Mouse (Mus musculus): Measurements from ENCODE around the gene Cacna1c.

Cacna1c gene

DNA sequence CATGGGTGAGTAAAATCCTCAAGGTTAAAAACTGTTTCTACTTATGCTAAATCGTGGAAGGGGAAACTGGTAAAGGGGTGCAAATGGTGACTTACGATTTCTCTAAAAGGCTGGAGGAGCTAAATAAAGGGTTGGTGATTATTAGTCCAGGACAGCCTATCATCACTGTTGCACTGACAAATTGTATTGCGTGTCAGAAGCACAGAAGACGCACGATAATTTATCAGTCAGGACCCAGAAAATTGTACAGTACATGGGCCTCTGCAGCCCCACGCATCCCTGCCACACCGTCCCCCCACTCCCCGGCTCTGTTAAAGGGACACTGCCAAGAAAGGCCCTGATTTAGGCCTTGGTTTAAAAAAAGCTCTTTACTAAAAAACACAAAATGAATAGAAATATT, 352.7 kb downstream of the Cacna1c start:
- no peak for DNase-seq

DNA sequence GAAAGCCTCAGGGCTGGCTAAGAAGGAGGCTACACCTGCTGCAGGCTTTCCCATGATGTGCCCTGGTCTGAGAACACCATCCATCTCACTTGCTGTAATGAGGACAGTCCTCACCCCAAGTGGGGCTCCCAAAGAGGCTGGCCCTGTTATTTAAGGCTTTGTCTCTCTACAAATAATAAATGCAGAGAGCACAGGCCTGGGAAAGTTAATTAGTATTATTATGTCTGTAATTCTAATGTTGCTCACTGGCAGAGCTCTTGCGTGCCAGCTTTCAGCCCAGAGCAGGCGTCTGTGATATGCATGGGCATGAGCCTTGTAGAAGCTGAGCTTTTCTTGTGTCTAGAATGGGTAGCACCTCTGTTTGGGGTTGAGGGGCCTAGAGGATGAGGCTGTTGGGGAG, 354.3 kb downstream of the Cacna1c start:
- DNase-seq, result no peak

DNA sequence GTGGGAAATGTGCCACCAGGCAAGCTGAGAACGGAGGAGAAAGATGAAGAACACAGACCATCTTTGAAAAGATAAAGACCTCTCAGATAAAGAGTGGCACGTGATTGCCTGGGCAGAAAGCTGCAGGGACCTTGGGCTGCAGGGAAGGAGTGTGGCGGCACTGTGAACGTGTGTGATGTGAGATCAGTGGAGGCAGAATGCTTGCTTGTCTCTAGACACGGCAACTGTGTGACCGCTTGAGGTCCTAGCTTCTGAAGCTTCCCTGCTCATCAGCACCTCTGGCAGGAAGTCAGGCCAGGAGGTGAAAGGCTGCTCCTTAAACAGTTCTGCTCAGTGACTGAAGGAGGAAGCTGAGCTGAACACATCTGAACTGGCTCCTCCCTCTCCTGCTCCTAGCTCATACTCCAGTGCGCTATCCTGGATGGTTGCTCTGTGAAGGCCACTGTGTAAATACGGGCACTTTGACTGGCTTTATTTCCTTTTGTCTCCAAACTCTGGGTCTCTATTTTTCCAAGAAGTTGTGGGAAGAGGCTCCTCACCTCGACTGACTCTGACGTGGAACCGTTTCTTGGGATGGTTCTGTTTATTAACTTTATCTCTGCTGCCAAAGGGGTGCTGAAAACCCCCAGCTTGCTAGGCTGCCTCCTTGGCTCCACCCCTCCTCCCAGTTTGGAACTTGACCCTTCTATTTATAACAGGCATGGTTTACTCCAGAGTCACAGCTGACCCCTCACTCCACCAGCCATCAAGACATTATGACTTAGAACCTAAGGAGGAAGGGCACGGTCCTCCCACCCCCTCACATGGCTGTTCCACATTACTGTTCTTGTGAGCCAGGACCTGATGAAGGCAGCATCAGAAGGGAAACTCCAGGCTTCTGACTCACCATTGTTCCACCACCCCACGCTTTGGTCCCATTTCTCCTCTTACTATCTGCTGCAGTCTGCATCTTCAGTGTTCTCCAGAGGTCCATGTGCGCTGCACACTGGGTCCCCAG, 357.0 kb downstream of the Cacna1c start:
- no peak for DNase-seq

DNA sequence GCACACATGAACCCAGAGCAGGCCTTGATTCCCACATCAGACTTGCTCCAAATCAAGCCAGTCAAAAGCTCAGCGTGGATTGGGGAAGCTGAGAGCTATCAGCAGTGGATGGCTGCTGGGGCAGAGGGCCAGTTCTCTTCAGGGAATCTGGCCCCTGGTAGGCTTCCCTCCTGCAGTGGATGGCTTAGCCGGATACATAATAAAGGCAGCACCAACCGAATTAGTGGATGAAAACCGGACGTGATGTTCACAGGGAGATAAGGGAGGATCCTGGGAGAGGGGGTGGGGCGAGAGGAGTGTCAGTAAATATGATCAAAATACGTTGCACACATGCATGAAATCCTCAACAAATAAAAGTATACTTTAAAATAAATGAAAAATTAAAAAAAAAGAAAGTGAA, 359.5 kb downstream of the Cacna1c start:
- DNase-seq, result peak; percentile 38 to 40

DNA sequence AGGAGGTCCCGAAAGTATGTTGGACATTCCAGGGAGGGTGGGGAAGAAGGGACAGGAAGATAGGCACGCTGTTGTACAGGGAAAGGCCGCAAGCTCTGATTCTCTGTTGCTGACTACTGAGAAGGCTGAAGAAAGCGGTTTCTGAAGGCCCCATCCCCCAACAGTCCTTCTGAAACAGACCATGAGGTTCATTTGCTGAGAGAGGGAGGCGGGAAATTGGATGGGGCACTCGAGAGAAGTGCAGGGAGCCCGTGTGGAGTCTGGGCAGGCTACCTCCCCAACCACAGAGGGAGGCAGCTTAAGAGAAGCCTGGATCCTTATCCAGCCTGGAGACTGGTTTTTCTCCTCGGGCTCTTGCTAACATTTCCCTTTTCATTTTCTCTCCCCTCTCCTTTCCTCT, 362.2 kb downstream of the Cacna1c start:
- DNase-seq, result peak in 1 of 2 experiments; percentile 55

DNA sequence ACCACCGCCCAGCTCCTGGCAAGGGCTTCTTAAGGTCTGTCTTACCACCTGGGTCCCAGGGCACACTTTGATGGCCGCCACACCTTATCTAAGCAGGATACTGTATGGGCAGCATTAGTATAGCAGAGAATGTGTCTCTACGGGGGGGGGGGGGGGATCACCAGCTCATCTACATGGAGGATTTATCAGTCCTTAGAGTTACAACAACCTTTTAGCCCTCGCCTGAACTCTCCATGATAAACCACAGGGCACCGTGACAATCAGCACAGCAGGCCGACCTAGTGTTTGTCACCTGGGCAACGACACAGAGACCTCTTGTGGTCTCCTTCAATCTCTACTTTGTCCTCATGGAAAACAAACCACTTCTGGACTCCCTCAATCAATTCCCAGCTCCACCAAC, 363.2 kb downstream of the Cacna1c start:
- no peak for DNase-seq

DNA sequence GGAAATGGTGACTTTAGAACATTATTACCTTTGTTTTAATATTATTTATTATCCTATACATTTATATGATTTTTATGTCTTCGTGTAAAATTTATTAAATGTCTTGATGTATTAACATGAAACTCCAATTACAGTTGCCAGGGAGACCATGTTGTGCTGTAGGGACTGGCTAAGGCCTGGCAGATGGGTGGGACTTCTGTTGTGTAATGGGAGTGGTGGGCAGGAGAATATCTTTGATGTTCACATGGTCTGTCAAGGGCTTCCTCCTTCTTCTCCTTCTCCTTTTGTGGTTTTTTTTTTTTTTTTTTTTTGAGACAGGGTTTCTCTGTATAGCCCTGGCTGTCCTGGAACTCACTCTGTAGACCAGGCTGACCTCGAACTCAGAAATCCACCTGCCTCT, 363.6 kb downstream of the Cacna1c start:
- DNase-seq, result no peak

DNA sequence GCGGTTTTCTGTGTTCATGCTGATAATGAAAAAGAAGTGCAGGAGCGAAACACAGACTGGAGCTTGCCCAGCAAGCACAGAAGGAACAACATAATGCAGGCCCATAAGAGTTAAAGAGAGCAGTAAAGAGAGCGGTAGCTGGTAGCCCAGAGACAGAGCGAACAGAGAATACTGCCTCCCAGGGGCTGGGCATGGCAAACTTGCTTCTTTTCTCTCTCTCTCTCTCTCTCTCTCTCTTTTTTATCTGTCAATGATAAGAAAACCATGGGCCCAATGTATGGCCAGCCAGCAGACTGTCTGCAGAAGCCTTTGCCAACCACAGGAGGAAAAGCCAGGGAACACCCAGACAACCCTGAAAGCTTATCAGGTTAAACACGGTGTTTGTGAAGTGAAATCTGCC, 365.4 kb downstream of the Cacna1c start:
- no peak for DNase-seq

DNA sequence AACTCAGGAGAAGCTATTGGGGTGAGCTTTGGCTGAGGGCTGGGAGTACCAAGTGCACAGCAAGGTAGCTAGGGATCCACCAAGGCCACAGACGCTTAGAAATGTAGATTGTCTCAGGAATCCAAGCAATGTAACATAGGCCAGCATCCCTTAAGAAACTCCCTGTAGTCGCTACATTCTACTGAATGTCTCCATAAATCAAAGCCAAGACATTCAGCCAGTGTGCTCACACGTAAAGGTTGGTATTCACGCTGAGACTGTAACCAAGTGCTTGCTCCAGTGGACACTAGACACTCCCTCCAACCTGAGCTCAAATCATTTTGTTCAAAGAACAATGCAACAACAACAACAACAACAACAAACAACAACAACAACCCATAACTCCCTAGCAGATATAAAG, 368.0 kb downstream of the Cacna1c start:
- no peak for DNase-seq

DNA sequence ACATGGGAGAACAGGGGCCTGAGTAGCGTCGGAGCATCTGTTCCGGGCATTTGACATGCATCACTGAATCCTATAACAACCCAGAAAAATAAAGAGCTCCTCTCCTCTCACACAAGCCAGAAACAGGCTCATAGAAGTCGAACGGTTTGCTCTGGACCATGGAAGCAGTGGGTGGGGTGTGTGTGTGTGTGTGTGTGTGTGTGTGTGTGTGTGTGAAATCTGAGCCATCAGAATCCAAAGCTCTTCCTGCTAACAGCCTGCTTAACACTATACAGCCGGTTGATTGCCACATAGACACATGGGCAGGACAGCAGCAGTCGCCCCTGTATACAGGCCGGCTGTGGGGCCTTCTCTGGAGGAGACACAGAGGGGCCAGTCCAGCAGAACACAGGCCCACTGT, 368.7 kb downstream of the Cacna1c start:
- no peak for DNase-seq

DNA sequence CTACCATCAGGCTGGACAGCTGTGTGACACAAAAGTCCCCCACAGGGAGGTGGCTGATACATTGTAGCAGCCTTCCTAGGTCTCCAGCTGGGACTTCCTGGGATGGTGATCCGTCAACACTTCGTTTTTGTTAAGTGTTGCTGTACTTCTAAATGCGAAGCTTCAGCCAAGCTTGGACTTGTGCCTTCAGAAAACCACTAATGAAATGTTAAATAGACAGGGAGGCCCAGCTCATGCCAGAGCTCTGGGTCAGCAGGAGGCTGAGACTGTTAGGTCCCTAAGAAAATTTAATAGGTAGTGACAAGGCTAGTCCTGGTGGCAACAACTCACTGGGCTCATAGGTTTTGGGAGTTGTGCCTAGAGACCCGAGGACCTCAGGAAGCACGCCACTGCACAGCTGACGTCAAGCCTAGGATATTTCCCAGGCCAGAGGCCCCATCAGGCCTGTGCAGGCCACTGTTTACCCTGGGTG, 370.8 kb downstream of the Cacna1c start:
- no peak for DNase-seq

DNA sequence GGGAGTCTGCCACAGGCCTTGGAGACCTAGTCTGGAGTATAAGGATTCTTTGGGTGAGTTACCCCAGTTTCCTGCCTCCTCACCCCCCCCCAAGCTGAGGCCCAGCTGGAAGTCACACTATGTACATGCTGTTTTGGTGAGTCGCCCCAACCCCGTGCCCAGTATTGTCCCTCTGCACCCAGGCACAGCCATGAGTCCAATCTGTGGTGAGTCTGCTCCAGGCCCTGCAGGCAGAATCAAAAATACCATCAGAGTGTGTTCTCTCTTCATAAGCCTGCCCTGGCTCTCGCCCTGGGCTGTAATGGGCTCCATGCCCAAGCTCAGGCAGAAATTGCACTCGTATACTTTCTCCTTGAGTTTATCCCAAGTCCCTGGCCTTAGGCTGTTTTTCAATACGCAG, 374.7 kb downstream of the Cacna1c start:
- peak; percentile 68 to 74 for DNase-seq

DNA sequence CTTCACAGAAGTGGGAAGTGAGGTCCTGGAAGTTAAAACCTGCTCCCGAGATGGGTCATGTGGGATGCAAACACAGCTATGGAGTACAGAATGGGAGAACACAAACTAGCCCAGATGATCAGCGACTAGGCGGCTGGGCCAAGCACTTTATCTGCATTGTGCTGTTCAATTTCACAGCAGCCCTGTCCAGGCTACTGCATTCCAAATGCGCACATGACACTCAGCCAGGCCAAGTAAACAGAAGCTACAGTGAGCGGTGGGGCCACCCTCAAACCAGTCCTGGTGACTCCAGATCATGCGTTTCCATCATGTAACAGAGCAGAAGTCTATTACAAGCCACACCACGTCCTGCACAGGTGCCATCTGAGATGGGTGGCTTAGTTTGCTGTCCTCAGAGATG, 376.6 kb downstream of the Cacna1c start:
- peak; percentile 39 to 48 for DNase-seq

DNA sequence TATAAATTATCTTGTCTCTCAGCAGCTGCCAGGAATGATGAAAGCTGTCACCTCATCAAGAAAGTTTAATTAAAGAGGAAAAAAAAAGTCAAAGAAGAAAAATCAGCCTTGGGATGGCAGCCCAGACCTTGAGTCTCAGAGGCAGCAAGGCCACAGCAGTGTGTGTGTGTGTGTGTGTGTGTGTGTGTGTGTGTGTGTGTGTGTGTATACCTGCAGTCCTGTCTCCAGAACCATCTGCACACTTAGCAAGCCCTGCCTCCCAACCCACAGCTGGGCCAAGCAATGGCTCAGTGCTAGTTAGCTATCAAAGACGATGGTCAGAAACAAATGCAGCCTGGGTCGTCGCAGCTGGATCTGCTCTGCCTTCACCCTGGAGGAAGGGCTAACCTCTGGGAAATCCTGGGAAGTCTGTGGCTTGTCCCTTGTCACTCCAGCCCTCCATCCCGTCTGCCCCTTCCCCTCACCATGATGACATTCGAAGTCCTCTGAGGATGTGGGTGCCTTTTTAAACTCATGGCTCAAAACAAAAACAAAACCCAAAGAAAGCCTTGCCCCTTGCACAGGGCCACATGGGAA, 378.2 kb downstream of the Cacna1c start:
- DNase-seq, result no peak

DNA sequence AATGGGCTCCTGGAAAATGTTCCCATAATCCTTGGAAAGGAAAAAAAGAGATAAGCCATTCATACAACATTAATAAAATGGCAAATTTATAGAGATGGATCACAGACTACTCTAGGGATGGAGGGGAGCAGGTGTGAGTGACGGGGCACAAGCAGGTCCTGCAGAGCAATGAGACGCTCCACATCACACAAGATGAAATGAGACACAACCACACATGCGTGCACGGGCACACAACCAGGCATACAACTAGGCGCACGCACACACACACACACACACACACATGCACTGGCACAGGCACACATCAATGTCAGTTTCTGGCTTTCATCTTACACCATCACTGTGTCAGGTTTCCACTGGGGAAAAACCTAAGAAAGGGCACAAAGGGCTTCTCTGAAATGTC, 380.0 kb downstream of the Cacna1c start:
- no peak for DNase-seq

DNA sequence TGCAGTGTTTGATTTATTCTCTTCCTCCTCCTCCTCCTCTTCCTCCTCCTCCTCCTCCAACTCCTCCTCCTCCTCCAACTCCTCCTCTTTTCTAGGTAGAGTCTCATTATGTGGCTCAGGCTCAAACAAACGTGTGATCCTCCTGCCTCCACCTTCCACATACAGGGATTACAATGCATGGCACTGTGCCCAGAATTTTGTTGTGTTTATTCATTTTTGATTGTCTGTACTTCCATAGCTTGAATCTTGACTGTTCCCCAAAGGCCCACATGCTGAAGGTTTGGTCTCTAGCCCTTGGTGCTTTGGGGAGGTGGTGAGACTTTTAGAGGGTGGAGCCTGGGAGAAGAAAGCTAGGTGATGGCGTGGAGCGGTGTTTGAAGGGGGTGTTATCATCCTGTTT, 383.7 kb downstream of the Cacna1c start:
- DNase-seq, result no peak

DNA sequence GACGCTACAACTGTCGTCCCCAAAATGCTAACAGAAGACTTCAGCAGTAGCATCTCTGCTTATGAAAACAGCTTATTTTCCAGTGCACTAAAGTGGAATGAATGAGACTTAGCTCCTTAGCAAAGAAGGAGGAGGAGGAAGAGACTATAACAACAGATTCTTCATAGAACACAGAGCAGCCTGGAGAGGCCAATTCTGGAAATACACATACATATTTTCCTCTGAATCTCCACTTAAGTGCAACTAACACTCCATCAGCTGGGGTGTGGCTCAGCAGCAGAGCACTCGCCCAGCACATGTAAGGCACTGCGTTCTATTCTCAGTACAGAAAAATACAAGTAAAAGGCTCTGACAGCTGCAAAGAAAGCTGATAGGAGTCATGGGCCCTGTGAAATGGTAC, 384.2 kb downstream of the Cacna1c start:
- DNase-seq, result no peak

DNA sequence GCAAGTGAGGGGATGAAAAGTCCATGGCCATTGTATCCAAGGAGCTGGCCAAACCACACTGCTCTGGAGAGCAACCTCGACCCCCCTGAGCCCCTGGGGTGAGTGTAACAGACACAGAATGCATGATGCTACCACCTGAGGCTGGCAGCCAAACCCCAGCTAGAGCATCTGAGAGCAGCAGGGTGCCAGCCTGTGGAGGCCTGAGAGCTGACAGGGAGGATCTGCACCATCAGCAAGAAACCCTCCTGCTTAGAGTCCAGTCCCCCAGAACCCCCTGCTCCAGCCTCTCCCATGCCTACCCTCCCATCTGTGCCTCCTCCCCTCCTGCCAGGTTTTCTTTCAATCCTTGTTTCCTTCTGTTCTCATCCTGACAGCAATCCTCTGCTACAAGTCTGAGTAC, 385.4 kb downstream of the Cacna1c start:
- DNase-seq, result peak; percentile 66 to 67

DNA sequence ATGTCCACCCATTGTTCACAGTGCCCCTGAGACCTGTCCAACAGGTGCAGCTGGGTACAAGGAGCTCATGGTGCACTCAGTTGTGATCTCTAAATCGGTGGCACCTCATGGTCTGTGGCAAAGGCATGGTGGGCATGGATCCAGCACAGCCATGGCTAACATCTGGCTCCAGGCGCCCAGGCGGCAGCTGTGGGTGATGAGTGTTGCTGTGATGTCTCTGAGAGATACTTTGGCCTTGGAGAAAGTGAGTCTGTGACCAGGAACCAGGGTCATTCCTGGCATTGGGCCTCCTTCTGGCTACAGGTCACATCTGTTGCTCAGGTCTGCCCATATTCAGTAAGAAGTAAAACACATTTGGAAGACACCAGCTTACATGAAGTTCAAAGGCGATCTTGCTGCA, 391.1 kb downstream of the Cacna1c start:
- no peak for DNase-seq

DNA sequence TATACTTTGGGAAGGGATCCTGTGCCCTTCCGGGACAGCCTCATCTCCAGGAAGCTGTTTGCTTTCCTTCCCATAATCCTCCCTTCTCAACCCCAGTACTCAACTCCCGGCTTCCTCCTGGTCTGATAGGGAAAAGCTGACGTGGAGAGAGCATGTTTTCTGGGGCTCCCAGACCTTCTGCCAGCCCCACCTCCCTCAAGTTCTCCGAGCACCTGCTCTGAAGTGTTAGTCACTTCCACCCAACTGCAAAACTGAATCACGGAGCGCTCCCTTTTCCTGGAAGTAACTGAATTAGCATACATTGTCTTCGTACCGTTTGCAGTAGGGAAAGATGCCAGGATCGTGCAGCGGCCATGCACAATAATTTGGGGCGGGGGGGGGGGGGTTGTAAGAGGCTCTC, 393.9 kb downstream of the Cacna1c start:
- DNase-seq, result no peak

DNA sequence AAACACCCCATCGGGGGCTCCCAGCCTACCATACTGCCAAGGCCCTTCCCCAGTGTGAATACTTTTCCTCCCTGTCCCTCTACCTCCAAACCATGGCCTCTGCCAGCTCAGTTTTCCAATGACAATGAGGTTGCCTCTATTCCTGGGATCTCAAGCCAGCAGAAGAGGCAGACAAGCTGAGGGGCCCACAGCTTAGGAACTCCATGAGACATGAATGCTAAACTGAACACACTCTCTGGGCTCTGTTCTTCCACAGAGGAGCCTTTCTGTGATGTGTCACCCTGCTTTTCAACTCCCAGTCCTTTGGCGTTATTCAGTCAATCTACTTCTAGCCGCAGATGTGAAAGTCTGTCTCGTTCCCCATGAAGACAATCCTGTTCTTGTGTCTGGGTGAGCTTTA, 399.8 kb downstream of the Cacna1c start:
- no peak for DNase-seq

DNA sequence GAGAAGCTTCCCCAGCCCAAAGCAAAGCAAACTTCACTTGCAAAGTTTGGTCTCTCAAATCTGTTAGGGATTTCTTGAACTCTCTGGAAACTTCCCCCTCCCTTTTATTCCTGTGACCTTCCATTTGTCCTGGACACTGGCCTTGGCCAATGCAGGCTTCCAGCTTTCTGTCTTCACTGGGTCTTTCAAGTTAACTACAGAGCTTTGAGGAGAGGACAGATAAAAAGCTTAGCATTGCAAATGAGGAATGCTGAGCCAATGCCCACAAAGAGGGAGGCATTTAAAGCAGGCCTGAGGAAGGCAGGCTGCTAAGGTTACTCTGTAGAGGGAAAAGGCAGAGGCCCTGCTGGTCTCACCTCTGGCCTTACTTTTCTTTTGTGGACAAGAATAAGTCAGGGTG, 400.5 kb downstream of the Cacna1c start:
- no peak for DNase-seq

DNA sequence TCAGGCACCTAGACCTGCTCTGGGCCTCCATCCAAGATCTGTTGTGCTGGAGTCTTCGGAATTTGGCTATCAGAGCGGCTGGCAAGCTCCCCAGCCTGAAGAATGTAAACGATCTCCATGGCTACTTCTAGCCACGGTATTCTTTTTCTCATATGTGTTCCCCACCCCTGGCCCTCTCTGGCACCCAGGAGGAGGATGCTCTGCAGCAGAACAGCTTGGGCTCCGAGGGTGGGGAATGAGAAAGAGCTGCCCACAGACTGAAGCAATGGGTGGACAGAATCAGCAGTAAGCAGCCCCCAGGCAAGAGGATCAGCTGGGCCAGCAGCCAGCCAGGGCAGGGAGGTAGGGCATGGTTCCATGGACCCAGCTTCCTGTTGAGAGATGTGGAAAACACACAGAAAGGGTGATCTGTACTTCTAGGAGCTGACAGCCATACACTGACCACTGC, 404.3 kb downstream of the Cacna1c start:
- peak; percentile 90 for DNase-seq

DNA sequence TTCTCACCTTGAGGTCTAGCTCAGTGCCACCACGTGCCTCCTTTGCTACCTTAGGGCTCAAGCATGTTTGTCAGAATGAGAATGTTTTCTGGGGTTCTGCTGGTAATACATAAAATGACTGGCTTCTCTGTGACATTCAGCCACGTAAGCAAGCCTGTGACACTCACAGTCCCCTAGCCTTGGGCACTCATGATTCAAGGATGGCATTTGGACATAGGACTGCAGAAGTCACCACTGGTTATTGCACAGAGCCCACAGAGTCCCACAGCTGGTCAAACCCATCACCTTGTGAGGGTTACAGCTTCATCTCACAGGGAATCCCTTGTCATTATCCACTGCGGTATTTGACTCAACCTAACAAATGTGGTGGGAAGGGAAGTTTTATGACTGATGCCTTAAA, 408.3 kb downstream of the Cacna1c start:
- no peak for DNase-seq
